Mouse (Mus musculus) embryo, embryonic 11 days (tissue): ENCODE data around the gene Zfyve1.
A peak's percentile ranks its signal among the peaks of the same experiment; 100 is the strongest.
"Not testable (repeated sequence)": the region's sequence is repeated elsewhere in the genome, so short reads cannot be mapped to it uniquely, and the experiment has no call there.

Source experiments
- DNase-seq: peaks from one replicate; pipeline ENCODE4 v3.0.0-alpha.2; 2015

Gene Zfyve1

DNA sequence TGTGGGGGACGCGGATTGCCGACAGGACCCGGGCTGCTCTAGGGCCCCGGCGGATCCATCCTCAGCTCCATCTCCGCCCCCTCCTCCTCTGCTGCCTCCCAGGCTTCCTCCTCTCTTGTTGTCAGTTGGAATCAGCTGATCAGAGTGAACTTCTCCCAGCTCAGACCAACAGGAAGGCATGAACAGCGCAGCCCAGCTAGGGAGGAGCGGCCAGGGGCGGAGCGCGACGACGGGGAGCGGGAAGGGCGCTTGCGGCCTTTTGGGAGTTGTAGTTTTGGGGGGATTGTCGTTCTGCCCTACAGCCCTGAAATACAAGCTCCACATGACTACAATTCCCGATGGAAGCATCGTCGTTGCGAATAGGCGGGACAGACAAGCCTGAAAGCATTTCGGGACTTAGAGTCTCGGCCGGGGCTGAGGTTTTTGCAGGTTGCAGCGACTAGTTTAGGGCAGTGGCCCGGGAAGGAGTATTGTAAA is at the start of gene Zfyve1:
Zfyve1 (minus strand) TSS at position 198 of the 477 bp plus-strand sequence.
- peak; percentile 97 for DNase-seq

DNA sequence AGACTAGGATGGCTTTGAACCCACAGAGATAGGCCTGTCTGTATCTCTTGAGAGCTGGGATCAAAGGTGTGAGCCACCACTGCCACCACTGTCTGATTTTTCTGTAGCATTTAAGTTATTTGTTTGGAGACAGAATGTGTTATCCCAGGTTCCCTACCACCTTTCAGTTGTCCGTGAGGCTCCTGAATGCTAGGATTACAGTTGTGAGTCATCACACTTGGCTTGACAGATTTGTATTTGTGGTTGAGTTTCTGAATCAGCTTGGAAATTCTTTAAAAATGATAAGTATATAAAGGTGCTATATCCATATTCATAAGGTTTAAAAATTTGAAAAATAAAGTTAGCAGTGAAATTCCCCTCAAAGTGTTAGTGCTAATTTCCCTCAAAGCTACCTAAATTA is 46.1 kb upstream of the Zfyve1 start:
- no peak for DNase-seq

DNA sequence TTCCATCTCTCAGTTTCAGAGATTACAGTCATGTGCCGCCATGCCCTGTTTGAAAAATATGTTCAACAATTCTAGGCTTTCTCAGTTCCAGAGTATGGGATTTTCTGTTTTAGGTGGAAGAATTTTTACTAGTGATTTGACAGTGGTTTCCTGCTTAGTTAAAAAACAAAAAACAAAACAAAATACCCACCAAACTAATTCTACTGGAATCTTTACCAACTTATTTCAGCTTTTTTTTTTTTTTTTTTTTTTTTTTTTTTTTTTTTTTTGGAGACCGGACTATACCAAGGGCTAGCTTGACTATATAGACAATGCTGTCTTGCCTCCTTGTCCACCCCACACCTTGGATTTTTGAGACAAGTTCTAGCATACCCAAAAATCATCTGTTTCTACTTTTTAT is 44.2 kb upstream of the Zfyve1 start:
- DNase-seq = no peak

DNA sequence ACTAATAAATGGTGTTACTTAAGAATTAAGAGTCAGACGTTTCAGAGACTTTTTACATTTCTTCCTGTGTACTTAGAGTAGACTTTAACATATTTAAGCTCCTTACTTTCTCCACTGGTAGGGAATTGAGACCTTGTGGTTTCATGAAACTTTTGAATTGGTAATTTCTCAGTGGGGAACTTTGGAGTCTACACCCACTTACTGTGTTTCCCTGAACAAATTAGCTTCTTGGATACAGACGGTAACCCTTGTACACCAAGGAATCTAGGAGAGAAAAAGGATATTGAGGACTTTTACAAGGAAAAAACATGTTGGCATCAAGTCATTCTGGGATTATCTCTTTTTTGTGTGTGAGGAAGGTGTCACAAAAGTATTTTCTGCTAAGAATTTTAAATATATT is 36.8 kb upstream of the Zfyve1 start:
- DNase-seq = no peak

DNA sequence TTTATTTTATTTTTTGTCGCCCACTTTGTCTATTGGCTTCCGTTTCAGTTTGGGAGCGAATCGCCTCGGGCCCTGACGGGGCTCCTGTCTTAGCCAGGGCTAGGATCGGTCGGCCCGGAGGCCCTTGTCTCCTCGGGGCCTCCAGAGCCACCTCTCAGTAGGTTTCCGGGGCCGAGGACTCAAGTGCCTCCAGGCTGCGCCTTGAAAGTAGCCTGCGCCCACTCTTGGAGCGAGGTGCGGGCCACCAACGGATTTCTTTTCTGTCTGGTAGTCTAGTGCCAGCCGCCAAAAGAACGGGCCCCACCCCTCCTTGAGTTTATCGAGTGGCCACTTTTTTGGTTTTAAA is 35.6 kb upstream of the Zfyve1 start:
- peak; percentile 70 for DNase-seq

DNA sequence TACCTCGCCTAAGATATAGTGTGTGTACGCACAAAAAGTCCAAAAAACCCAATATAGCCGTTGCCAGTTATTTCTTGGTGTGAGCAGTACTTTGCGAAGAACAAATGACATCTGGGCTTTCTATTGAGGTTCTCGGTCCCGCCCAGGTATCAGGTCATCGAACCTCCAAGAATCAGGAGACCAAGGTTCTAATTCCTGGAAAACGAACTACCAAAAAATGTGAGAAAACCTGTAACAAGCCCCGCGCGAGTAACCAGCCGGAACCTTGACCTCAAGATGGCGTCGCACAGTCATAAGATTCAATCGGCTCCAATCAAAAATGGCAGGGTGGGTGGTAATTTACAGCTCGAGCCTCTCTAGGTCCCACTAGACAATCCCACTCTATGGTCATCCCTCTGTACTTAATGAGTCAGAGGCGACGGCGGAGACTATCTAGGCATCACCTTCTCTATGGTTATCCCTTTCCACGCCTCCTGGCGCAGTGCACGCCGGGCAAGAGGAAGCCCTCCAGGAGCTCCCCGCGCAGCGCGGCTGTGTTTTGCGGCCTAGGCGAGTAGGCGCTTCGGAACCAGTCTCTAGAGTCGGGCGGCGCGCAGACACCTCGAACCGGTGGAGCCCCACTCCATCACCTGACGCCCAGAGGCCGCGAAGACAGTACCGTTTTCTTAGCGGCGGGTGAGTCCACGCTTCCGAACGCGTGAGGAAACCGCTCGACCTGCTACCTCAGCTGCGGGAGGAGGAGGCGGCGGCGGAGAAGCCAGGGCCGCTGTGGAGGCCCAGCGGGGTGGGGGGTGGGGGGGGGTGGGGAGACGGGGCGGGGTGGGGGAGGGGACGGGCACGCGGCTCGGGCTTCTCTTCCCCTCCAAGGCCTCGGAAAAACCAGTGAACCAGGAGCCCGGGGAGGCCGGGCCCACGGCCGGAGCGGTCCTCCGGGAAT is 35.0 kb upstream of the Zfyve1 start:
- DNase-seq = peak; percentile 97

GRCm38 (mm10) chr12:83630936-83631335 is 33.9 kb upstream of the Zfyve1 start, which contains the start of gene Rbm25:
Rbm25 (plus strand) TSS chr12:83631236.
- DNase-seq = not testable (repeated sequence)

GRCm38 (mm10) chr12:83624321-83624720 is 27.3 kb upstream of the Zfyve1 start:
- no peak for DNase-seq

- DNase-seq = no peak
Observed at GRCm38 (mm10) chr12:83622031-83622755, 25.2 kb upstream of the Zfyve1 start.

DNA sequence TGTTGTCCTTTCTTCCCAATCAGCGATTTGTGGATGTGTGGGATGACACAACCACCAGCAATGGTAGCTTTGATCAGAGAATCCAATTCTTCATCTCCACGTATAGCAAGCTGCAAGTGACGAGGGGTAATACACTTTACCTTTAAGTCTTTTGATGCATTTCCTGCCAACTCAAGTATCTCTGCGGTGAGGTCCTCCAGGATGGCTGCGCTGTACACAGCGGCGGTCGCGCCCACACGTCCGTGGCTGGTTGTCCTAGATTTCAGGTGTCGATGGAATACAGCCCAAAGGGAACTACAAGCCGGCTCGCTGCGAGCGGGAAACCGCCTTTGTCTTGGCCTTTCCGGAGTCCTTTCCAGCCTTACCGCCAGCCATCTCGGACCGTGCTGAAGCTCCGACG is 23.7 kb upstream of the Zfyve1 start:
- DNase-seq = not testable (repeated sequence)

- DNase-seq = no peak
Observed at GRCm38 (mm10) chr12:83618981-83619380, 22.0 kb upstream of the Zfyve1 start.

GRCm38 (mm10) chr12:83617261-83617660 is 20.2 kb upstream of the Zfyve1 start:
- no peak for DNase-seq

- not testable (repeated sequence) for DNase-seq
Observed at GRCm38 (mm10) chr12:83606411-83606810, 9.4 kb upstream of the Zfyve1 start.

- no peak for DNase-seq
Observed at GRCm38 (mm10) chr12:83602285-83602684, 5.3 kb upstream of the Zfyve1 start.

GRCm38 (mm10) chr12:83597881-83598280 is 859 bp upstream of the Zfyve1 start:
- DNase-seq = no peak

DNA sequence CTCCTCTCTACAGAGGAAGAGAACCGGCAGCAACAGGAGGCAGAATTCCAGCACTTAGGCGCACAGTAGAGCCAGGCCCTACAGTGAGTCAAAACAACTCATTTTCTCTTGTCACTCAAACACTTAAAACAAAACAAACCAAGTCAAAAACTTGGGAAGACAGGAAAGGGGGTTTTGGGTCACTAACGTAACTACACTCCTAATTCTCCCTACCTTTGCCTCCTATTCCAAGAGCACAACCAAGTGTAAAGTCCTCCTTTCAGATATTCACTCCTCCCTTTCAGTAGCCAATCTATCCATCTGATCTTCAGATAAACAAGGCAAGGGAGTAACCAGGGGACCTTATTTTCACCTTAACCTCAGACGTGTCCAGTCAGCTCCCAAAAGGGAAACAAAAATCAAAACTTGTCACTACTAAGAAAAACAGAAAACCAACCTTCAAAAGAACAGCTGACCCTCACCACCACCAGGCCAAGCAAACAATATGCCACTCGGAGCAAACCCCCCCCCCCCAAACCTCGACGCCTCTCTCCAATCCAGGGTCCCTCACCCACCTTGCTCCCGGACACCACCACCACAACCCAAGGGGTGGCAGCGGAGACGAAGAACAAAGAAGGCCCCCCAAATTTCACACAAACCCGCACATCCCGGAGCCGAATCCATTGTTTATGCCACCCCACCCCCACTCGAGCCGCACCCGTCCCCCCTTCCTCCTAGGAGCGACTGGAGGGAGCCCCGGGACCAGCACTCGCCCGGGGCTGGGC is 649 bp downstream of the Zfyve1 start:
- DNase-seq = no peak

GRCm38 (mm10) chr12:83594454-83595040 is 2.5 kb downstream of the Zfyve1 start:
- no peak for DNase-seq

- DNase-seq = no peak
Observed at GRCm38 (mm10) chr12:83591754-83592501, 5.1 kb downstream of the Zfyve1 start.

GRCm38 (mm10) chr12:83586628-83587027 is 10.4 kb downstream of the Zfyve1 start:
- DNase-seq = no peak

DNA sequence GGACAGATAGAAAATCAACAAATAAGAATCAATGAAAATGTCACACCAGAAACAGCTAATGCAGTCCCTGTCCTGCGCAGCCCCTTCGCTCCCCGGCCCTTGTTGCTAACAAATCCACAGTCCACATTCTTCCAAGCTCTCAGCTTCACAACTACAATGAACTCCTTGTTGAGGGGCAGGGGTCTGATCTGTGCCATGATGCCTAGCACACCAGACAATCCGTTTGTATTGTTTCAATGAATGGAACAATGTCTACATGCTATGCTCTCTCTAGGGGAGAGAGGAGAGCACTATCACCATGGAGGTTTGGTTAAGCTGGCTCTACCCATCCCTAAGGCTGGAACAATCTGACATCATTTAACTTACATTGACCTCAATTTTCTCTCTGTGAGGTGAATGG is 14.3 kb downstream of the Zfyve1 start:
- DNase-seq = peak; percentile 10

GRCm38 (mm10) chr12:83582106-83582505 is 14.9 kb downstream of the Zfyve1 start:
- DNase-seq = no peak

- DNase-seq = no peak
Observed at GRCm38 (mm10) chr12:83580283-83580682, 16.7 kb downstream of the Zfyve1 start.
